In the genomic region with DNA sequence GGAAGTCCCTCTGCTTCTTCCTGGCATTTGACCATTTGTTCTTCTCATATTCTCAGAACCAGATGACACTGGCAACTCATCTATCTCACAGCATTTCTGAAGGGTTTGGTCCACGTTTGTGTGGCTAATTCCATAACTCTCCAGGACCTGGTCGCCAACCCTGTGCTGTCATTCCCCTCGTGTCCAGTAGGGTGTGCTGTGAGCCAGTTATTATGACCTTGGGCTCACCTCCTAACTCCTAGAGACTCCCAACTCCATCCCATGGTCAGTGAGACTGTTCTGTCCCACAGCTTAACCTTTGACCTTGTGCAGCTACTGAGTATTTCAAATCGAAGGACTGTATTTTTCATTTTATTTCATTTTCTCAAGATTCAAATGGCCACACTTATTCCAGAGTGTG, we compare ENCODE assay signal across 9 mouse cellular contexts. TPM values are rescaled to one million over a fixed set of nuclear protein-coding genes. Genes with fewer than 3 reads are reported as not detected.
DNase-seq lines count a peak whose midpoint lies in the region; ATAC-seq and TF ChIP-seq lines count a peak whose summit lies in the region.
"Had no signal": no experiment of that assay in that cellular context is flagged by ENCODE, and none has a peak within 500 bp of the region (broad histone marks: within the 10 kb centered on the region; RNA-seq: fewer than 3 reads in every experiment).

No protein-coding gene starts in this region.

- no peaks in the 10 kb centered on the region for H3K36me3 ChIP-seq in small intestine, adult 2 months (ENCODE audit: control insufficient read depth, insufficient read depth, low read length)
- H3K36me3 ChIP-seq: liver, embryonic 15.5 days had no signal

- no peaks in the 10 kb centered on the region for H3K27me3 ChIP-seq in small intestine, adult 2 months (ENCODE audit: control insufficient read depth, insufficient read depth, low read length)

- no peak for ATAC-seq in activated CD4-positive, CD25-positive, alpha-beta regulatory T cell, adult 4 months

- WGBS in small intestine, adult 2 months, result 4% methylated on average over 4 of the region's 4 CpGs

- intact Hi-C loops in gastrocnemius, postnatal 14 days (cut with DNase I; ENCODE audit: low total_unique reads), result loop anchor here (2.0 kb wide), 2 partner anchors 40 to 70 kb away; no protein-coding TSS in a partner anchor

- H3K4me3 ChIP-seq in small intestine, adult 2 months (ENCODE audit: low read depth, low read length), result no peak overlapping the region
- H3K4me3 ChIP-seq: liver, embryonic 15.5 days had no signal

- peak; percentile 61 for DNase-seq in CD4-positive helper T cell, adult 2 months (ENCODE audit: low read depth, low spot score)
- DNase-seq in MEL-GATA-1-ER (ENCODE audit: extremely low read depth, low read depth), result peak; percentile 25
- DNase-seq in cerebellum, adult 9-10 months, result peak; percentile 85
- DNase-seq in gastrocnemius, postnatal 14 days, result peak; percentile 62
- DNase-seq in layer of hippocampus, adult 8-10 months (ENCODE audit: low spot score in 2 of 2), result peak; percentile 59 to 80
- peak; percentile 71 for DNase-seq in lung, postnatal 25 days (ENCODE audit: low spot score)

- TF ChIP-seq POLR2A in small intestine, adult 2 months (IDR thresholded peaks at IDR 0.05; ENCODE audit: low read depth, low read length), result no peak

- H3K27ac ChIP-seq in small intestine, adult 2 months (ENCODE audit: insufficient read depth, low read depth, low read length), result no peak overlapping the region
- H3K27ac ChIP-seq: liver, embryonic 15.5 days had no signal

- H3K4me1 ChIP-seq in small intestine, adult 2 months (ENCODE audit: control insufficient read depth, insufficient read depth, insufficient read length, low read length), result no peaks in the 10 kb centered on the region

- TF ChIP-seq CTCF in small intestine, adult 2 months (IDR thresholded peaks at IDR 0.05; ENCODE audit: extremely low read depth, insufficient read length, insufficient replicate concordance, low read depth, low read length), result peak; percentile 87; the same call in 1 of the 2 replicates

RNA-seq across cellular contexts. Expression of gene Birc7, which starts 3.6 kb away (rescaled TPM):
- not detected for total RNA-seq in gastrocnemius, postnatal 14 days (2021)
- total RNA-seq in layer of hippocampus, adult 8-10 months (2022), result under 1 TPM in 3 of 4 experiments, not detected in 1; 0.27 to 0.48 (median 0.31) TPM
- polyA plus RNA-seq in small intestine, adult 2 months (2012; rRNA removed), result not detected in 2 replicates
- polyA plus RNA-seq in activated CD4-positive, CD25-positive, alpha-beta regulatory T cell, adult 4 months (2017; shearing (Covaris generic)), result not detected
- polyA plus RNA-seq: liver, embryonic 15.5 days had no signal

RNA-seq across cellular contexts. Expression of gene Ythdf1, which starts 4.4 kb away (rescaled TPM):
- total RNA-seq in gastrocnemius, postnatal 14 days (2021), result 10 to 100 TPM; 29.5 to 30.3 TPM
- total RNA-seq in layer of hippocampus, adult 8-10 months (2022), result 10 to 100 TPM; 53.7 to 57.3 (median 55.3) TPM
- polyA plus RNA-seq in small intestine, adult 2 months (2012; rRNA removed), result 7.0 and 12.0 TPM in 2 replicates
- 10 to 100 TPM in 1 of 2 experiments, 1 to 10 TPM in 1; 9.5 to 12.2 TPM for polyA plus RNA-seq in activated CD4-positive, CD25-positive, alpha-beta regulatory T cell, adult 4 months (2017; shearing (Covaris generic))

RNA-seq across cellular contexts. Expression of gene Nkain4, which starts 29.3 kb away (rescaled TPM):
- total RNA-seq in gastrocnemius, postnatal 14 days (2021), result under 1 TPM; 0.82 TPM
- total RNA-seq in layer of hippocampus, adult 8-10 months (2022), result 10 to 100 TPM; 51.3 to 66.2 (median 57.5) TPM
- polyA plus RNA-seq in small intestine, adult 2 months (2012; rRNA removed), result 2.1 and 4.8 TPM in 2 replicates
- polyA plus RNA-seq in activated CD4-positive, CD25-positive, alpha-beta regulatory T cell, adult 4 months (2017; shearing (Covaris generic)), result not detected

RNA-seq across cellular contexts. Expression of gene Arfgap1, which starts 41.8 kb away (rescaled TPM):
- 10 to 100 TPM; 32.1 to 33.9 TPM for total RNA-seq in gastrocnemius, postnatal 14 days (2021)
- 100 to 1,000 TPM; 136 to 140 (median 137) TPM for total RNA-seq in layer of hippocampus, adult 8-10 months (2022)
- polyA plus RNA-seq in small intestine, adult 2 months (2012; rRNA removed), result 30.2 and 47.9 TPM in 2 replicates
- polyA plus RNA-seq in activated CD4-positive, CD25-positive, alpha-beta regulatory T cell, adult 4 months (2017; shearing (Covaris generic)), result 10 to 100 TPM; 40.5 to 50.4 TPM

Comparison
In these comparisons a context has a peak if more than half of its experiments do, and no peak if none do; other contexts are left out.
1. DNase-seq: peak in every context shown above with its lines; median percentile 85 in cerebellum, adult 9-10 months; 71 in lung, postnatal 25 days; 70 in layer of hippocampus, adult 8-10 months; 62 in gastrocnemius, postnatal 14 days; 61 in CD4-positive helper T cell, adult 2 months; 25 in MEL-GATA-1-ER.
2. RNA of gene Nkain4, which starts 29.3 kb away (total RNA-seq): 51.3 to 66.2 TPM in layer of hippocampus, adult 8-10 months; 0.82 TPM in gastrocnemius, postnatal 14 days; every median in the first group is over 10 times any median in the second.